Mouse (Mus musculus) heart, adult 2 months (tissue): ENCODE measurements at regions not wholly inside any gene's neighbourhood (a gene's known extent, or its start where the extent isn't known, plus 50 kb on each side); places are given as distances from the start of the nearest gene placed in this dataset.

ENCODE experiments used
- DNase-seq, 2 experiments: peaks; one replicate each; pipeline ENCODE4 v3.0.0; 2021
- H3K27ac ChIP-seq: fragments of 200-600 bp; 2 replicates; pipeline ENCODE4 v1.8.1; 2022
- H3K27me3 ChIP-seq: fragments of 200-500 bp; 2 replicates; pipeline ENCODE4 v1.6.1; 2012; ENCODE audit warnings: mild to moderate bottlenecking, low read length, inconsistent platforms, mixed read lengths; ENCODE audit not compliant: control insufficient read depth, insufficient read depth
- H3K36me3 ChIP-seq: fragments of 200-500 bp; 2 replicates; pipeline ENCODE4 v1.6.1; 2012; ENCODE audit warnings: low read length, inconsistent platforms; ENCODE audit not compliant: control insufficient read depth, insufficient read depth
- H3K4me1 ChIP-seq: fragments of 200-500 bp; 2 replicates; pipeline ENCODE4 v1.6.1; 2011; ENCODE audit warnings: low read length; ENCODE audit not compliant: control insufficient read depth, insufficient read depth
- H3K4me3 ChIP-seq: fragments of 200-600 bp; 2 replicates; pipeline ENCODE4 v1.8.1; 2022
- H3K79me2 ChIP-seq: fragments of 200-500 bp; replicated peaks from 2 replicates; pipeline ENCODE4 v1.6.1; 2012; ENCODE audit warnings: mild to moderate bottlenecking, inconsistent platforms, low read length, moderate library complexity, mixed read lengths; ENCODE audit not compliant: control insufficient read depth, insufficient read depth
- H3K9ac ChIP-seq: fragments of 200-500 bp; 2 replicates; pipeline ENCODE4 v1.6.1; 2012; ENCODE audit warnings: low read depth, mild to moderate bottlenecking, control low read depth, inconsistent platforms, low read length, mixed read lengths
- CTCF ChIP-seq: fragments of 200-600 bp; IDR thresholded peaks from 2 replicates; pipeline ENCODE4 v1.8.1; 2022; ENCODE audit warnings: antibody characterized with exemption, mild to moderate bottlenecking, moderate library complexity
- EP300 ChIP-seq: fragments of 200-500 bp; IDR thresholded peaks from 2 replicates; pipeline ENCODE4 v1.6.1; 2011; ENCODE audit warnings: low read depth, low read length, control low read depth; ENCODE audit not compliant: insufficient read depth
- POLR2A ChIP-seq: fragments of 200-500 bp; IDR thresholded peaks from 2 replicates; pipeline ENCODE4 v1.6.1; 2011; ENCODE audit warnings: mild to moderate bottlenecking, low read depth, low read length, control low read depth; ENCODE audit not compliant: insufficient read depth
- WGBS: fragments of 180-500 bp; shearing (Covaris S2); methylation state at CpG from one replicate; pipeline ENCODE4 v1.1.7; 2018; 5-methylcytosine and 5-hydroxymethylcytosine counted together
- intact Hi-C: fragments of 180-260 bp; cut with DNase I; formaldehyde crosslinking; loops from one replicate; pipeline ENCODE4 v1.15.1; 2025

- WGBS: 75% methylated on average over 6 of the region's 6 CpGs
- Histone ChIP-seq H3K4me1 (no peaks in the 10 kb centered on the region), H3K4me3 (no peak overlapping the region), H3K79me2 (no peaks in the 10 kb centered on the region), H3K36me3 (no peaks in the 10 kb centered on the region), H3K9ac (no peak overlapping the region), H3K27ac (no peak overlapping the region), H3K27me3 (no peaks in the 10 kb centered on the region)
- no peak for DNase-seq
- intact Hi-C loops: no loop called here
- TF ChIP-seq POLR2A (no peak), CTCF (peak; percentile 27)
Measured at GRCm38 (mm10) chr4:45676137-45676536, 122.7 kb upstream of the Aldh1b1 start.

GRCm38 (mm10) chr4:45674291-45674690 lies 124.5 kb upstream of the Aldh1b1 start:
- 87% methylated on average over 10 of the region's 10 CpGs for WGBS
- Histone ChIP-seq H3K9ac (no peak overlapping the region), H3K4me3 (no peak overlapping the region), H3K79me2 (no peaks in the 10 kb centered on the region), H3K27me3 (no peaks in the 10 kb centered on the region), H3K27ac (no peak overlapping the region), H3K4me1 (no peaks in the 10 kb centered on the region), H3K36me3 (no peaks in the 10 kb centered on the region)
- intact Hi-C loops: no loop called here
- DNase-seq: no peak
- TF ChIP-seq POLR2A (no peak), CTCF (no peak), EP300 (no peak)

- Histone ChIP-seq H3K9ac (no peak overlapping the region), H3K4me1 (no peaks in the 10 kb centered on the region), H3K4me3 (no peak overlapping the region), H3K79me2 (no peaks in the 10 kb centered on the region), H3K27ac (no peak overlapping the region), H3K36me3 (no peaks in the 10 kb centered on the region), H3K27me3 (no peaks in the 10 kb centered on the region)
- TF ChIP-seq CTCF: no peak
- TF ChIP-seq POLR2A: no peak
- TF ChIP-seq EP300: no peak
- WGBS: 52% methylated on average over 16 of the region's 16 CpGs
- intact Hi-C loops: no loop called here
- DNase-seq: no peak
Measured at GRCm38 (mm10) chr4:45673081-45673819, 125.6 kb upstream of the Aldh1b1 start.

GRCm38 (mm10) chr4:45672262-45673076 lies 126.4 kb upstream of the Aldh1b1 start:
- no peak overlapping the region for H3K9ac ChIP-seq
- TF ChIP-seq POLR2A: no peak
- TF ChIP-seq CTCF: no peak
- no peak for TF ChIP-seq EP300
- no peaks in the 10 kb centered on the region for H3K4me1 ChIP-seq
- H3K27ac ChIP-seq: no peak overlapping the region
- DNase-seq: no peak
- no peaks in the 10 kb centered on the region for H3K36me3 ChIP-seq
- H3K4me3 ChIP-seq: no peak overlapping the region
- 63% methylated on average over 16 of the region's 16 CpGs for WGBS
- H3K79me2 ChIP-seq: no peaks in the 10 kb centered on the region
- intact Hi-C loops: no loop called here
- no peaks in the 10 kb centered on the region for H3K27me3 ChIP-seq

- intact Hi-C loops: no loop called here
- WGBS: 69% methylated on average over 8 of the region's 8 CpGs
- Histone ChIP-seq H3K79me2 (no peaks in the 10 kb centered on the region), H3K9ac (no peak overlapping the region), H3K4me3 (no peak overlapping the region), H3K36me3 (no peaks in the 10 kb centered on the region), H3K4me1 (no peaks in the 10 kb centered on the region), H3K27ac (no peak overlapping the region), H3K27me3 (no peaks in the 10 kb centered on the region)
- no peak for DNase-seq
- no peak for TF ChIP-seq POLR2A
- no peak for TF ChIP-seq EP300
- no peak for TF ChIP-seq CTCF
Measured at GRCm38 (mm10) chr4:45664372-45664771, 132.1 kb upstream of the Shb start.

- Histone ChIP-seq H3K27ac (no peak overlapping the region), H3K9ac (no peak overlapping the region), H3K79me2 (no peaks in the 10 kb centered on the region), H3K36me3 (no peaks in the 10 kb centered on the region), H3K4me3 (no peak overlapping the region), H3K27me3 (no peaks in the 10 kb centered on the region), H3K4me1 (no peaks in the 10 kb centered on the region; the same call in 1 of the 2 replicates)
- 35% methylated on average over 5 of the region's 5 CpGs for WGBS
- no peak for TF ChIP-seq EP300
- TF ChIP-seq POLR2A: no peak
- no peak for TF ChIP-seq CTCF
- intact Hi-C loops: no loop called here
- no peak for DNase-seq
Measured at GRCm38 (mm10) chr4:45657350-45657978, 125.2 kb upstream of the Shb start.
